Mouse (Mus musculus) heart, adult 2 months (tissue): ENCODE results near the gene Rab4b. TPM values are rescaled to one million over a fixed set of nuclear protein-coding genes. Genes with fewer than 3 reads are reported as not detected.

Experiments
- DNase-seq, 2 experiments: peaks; one replicate each; pipeline ENCODE4 v3.0.0; 2021
- H3K27ac ChIP-seq: fragments of 200-600 bp; 2 replicates; pipeline ENCODE4 v1.8.1; 2022
- H3K27me3 ChIP-seq: fragments of 200-500 bp; 2 replicates; pipeline ENCODE4 v1.6.1; 2012; ENCODE audit warnings: mild to moderate bottlenecking, low read length, inconsistent platforms, mixed read lengths; ENCODE audit not compliant: control insufficient read depth, insufficient read depth
- H3K36me3 ChIP-seq: fragments of 200-500 bp; 2 replicates; pipeline ENCODE4 v1.6.1; 2012; ENCODE audit warnings: low read length, inconsistent platforms; ENCODE audit not compliant: control insufficient read depth, insufficient read depth
- H3K4me1 ChIP-seq: fragments of 200-500 bp; 2 replicates; pipeline ENCODE4 v1.6.1; 2011; ENCODE audit warnings: low read length; ENCODE audit not compliant: control insufficient read depth, insufficient read depth
- H3K4me3 ChIP-seq: fragments of 200-600 bp; 2 replicates; pipeline ENCODE4 v1.8.1; 2022
- H3K79me2 ChIP-seq: fragments of 200-500 bp; replicated peaks from 2 replicates; pipeline ENCODE4 v1.6.1; 2012; ENCODE audit warnings: mild to moderate bottlenecking, inconsistent platforms, low read length, moderate library complexity, mixed read lengths; ENCODE audit not compliant: control insufficient read depth, insufficient read depth
- H3K9ac ChIP-seq: fragments of 200-500 bp; 2 replicates; pipeline ENCODE4 v1.6.1; 2012; ENCODE audit warnings: low read depth, mild to moderate bottlenecking, control low read depth, inconsistent platforms, low read length, mixed read lengths
- CTCF ChIP-seq: fragments of 200-600 bp; IDR thresholded peaks from 2 replicates; pipeline ENCODE4 v1.8.1; 2022; ENCODE audit warnings: antibody characterized with exemption, mild to moderate bottlenecking, moderate library complexity
- EP300 ChIP-seq: fragments of 200-500 bp; IDR thresholded peaks from 2 replicates; pipeline ENCODE4 v1.6.1; 2011; ENCODE audit warnings: low read depth, low read length, control low read depth; ENCODE audit not compliant: insufficient read depth
- POLR2A ChIP-seq: fragments of 200-500 bp; IDR thresholded peaks from 2 replicates; pipeline ENCODE4 v1.6.1; 2011; ENCODE audit warnings: mild to moderate bottlenecking, low read depth, low read length, control low read depth; ENCODE audit not compliant: insufficient read depth
- WGBS: fragments of 180-500 bp; shearing (Covaris S2); methylation state at CpG from one replicate; pipeline ENCODE4 v1.1.7; 2018; 5-methylcytosine and 5-hydroxymethylcytosine counted together
- intact Hi-C: fragments of 180-260 bp; cut with DNase I; formaldehyde crosslinking; loops from one replicate; pipeline ENCODE4 v1.15.1; 2025
- polyA plus RNA-seq: library from polyadenylated mRNA; depleted of rRNA; stranded (reverse); fragments of >200 nt; gene quantifications from 2 replicates; pipeline ENCODE4 v1.2.3, GENCODE M21; 2012
- total RNA-seq, 2 experiments: library from RNA; stranded (reverse); gene quantifications; 2 replicates each; pipeline ENCODE4 v1.2.3; 2021

The Rab4b gene
- total and polyA plus RNA-seq, 3 experiments = 11.0 to 23.1 (median 11.0) TPM

- intact Hi-C loops = loop anchor here (2.0 kb wide), 1 partner anchor 14 kb away; the partner anchor contains the start of gene BC024978
- H3K27me3 ChIP-seq = no peaks in the 10 kb centered on the region
- H3K27ac ChIP-seq = peak within 1 kb of the TSS; percentile 74; the same call in 1 of the 2 replicates
- DNase-seq = no peak
- TF ChIP-seq CTCF (no peak), EP300 (no peak), POLR2A (no peak)
- H3K4me3 ChIP-seq = no peak within 1 kb of the TSS
- peaks cover 4% of the 10 kb centered on the region; the same call in 1 of the 2 replicates for H3K4me1 ChIP-seq
- H3K36me3 ChIP-seq = no peaks in the 10 kb centered on the region
- no peak within 1 kb of the TSS for H3K9ac ChIP-seq
- 63% methylated on average over 14 of the region's 14 CpGs for WGBS
- H3K79me2 ChIP-seq = no peaks in the 10 kb centered on the region
These were observed 2.4 kb upstream of the Rab4b start, which contains the start of the genes Gm21983 and Mia for GRCm38 (mm10) chr7:27180837-27181695. TSS of gene Gm21983 (minus strand) at chr7:27181086. TSS of gene Mia (minus strand) at chr7:27181157.

DNA sequence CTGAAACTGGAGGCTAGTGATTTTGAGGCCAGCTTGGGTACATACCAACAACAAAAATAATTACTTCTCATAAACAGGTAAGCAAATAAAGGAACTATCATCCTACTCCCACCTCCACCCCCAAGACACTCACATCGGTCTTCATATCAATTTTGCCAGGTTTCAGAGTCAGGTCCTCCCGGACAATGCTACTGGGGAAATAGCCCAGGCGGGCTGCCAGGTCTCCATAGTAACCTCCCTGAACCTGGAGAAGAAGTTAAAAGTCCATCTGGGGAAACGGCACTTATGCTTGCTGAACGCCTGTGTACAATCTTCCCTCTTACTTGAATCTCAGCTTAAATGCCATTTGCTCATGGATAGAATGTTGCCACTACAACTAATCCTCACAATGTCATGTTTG lies 1.3 kb upstream of the Rab4b start:
- Histone ChIP-seq H3K79me2 (no peaks in the 10 kb centered on the region), H3K9ac (no peak overlapping the region), H3K4me1 (peaks cover 4% of the 10 kb centered on the region; the same call in 1 of the 2 replicates), H3K4me3 (no peak overlapping the region), H3K27me3 (no peaks in the 10 kb centered on the region), H3K27ac (peak overlapping the region; percentile 74; the same call in 1 of the 2 replicates), H3K36me3 (no peaks in the 10 kb centered on the region)
- no peak for TF ChIP-seq EP300
- no peak for TF ChIP-seq CTCF
- no peak for TF ChIP-seq POLR2A
- intact Hi-C loops = loop anchor here (2.0 kb wide), 1 partner anchor 15 kb away; the partner anchor contains the start of gene BC024978
- peak; percentile 72 to 74 for DNase-seq
- 26% methylated on average over 5 of the region's 5 CpGs for WGBS

GRCm38 (mm10) chr7:27179217-27179918 lies 672 bp upstream of the Rab4b start:
- TF ChIP-seq CTCF (no peak), POLR2A (no peak), EP300 (no peak)
- H3K4me3 ChIP-seq = peak overlapping the region; percentile 94
- peak overlapping the region; percentile 74 for H3K27ac ChIP-seq
- no peaks in the 10 kb centered on the region for H3K36me3 ChIP-seq
- intact Hi-C loops = loop anchor here (2.0 kb wide), 1 partner anchor 19 kb away; no protein-coding TSS in a partner anchor
- H3K9ac ChIP-seq = no peak overlapping the region; the same call in 1 of the 2 replicates
- H3K79me2 ChIP-seq = no peaks in the 10 kb centered on the region
- peaks cover 4% of the 10 kb centered on the region; the same call in 1 of the 2 replicates for H3K4me1 ChIP-seq
- DNase-seq = no peak
- H3K27me3 ChIP-seq = no peaks in the 10 kb centered on the region
- WGBS = 42% methylated on average over 16 of the region's 16 CpGs

DNA sequence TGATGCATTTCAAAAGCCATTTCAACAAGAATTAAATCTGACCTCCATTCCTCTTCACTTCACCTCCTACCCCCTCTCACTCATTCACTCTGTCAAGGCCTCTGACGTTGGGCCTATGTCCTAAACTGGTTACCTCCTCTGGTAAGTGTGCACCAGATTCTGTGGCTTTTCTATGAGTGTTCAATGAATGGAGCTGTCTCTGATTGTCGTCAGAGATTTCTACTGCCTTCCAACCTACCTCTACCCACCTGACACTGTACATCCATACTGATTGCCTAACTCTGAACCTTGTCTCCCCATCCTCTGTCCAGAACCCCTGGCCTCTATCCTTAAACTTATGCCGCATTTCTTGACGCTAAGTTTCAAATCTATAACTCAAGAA lies 763 bp downstream of the Rab4b start:
- intact Hi-C loops = loop anchor here (2.0 kb wide), 1 partner anchor 17 kb away; no protein-coding TSS in a partner anchor
- WGBS = 18% methylated on average over 4 of the region's 4 CpGs

DNA sequence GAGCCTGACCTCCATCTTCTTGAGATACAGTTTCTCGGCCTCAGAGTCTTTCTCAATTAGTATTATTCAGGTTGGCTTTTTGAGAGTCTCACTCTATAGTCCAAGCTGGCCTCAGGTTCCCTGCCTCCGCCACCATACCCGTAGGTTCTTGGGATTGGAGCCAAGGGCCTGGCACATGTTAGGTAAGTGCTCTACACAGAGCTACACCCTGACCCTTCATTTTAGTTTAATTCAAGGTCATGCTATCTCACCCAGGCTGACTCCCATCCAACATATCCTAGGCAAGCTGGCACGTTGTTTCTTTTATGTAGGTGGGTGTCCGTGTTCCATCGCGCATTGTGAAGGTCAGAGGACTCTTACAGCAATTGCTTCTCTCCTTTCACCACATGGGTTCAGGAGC lies 3.8 kb downstream of the Rab4b start:
- Histone ChIP-seq H3K36me3 (no peaks in the 10 kb centered on the region), H3K27me3 (no peaks in the 10 kb centered on the region), H3K4me3 (no peak overlapping the region), H3K4me1 (no peaks in the 10 kb centered on the region), H3K27ac (no peak overlapping the region), H3K9ac (no peak overlapping the region), H3K79me2 (no peaks in the 10 kb centered on the region)
- intact Hi-C loops = no loop called here
- WGBS = 82% methylated on average over 7 of the region's 7 CpGs
- DNase-seq = no peak
- TF ChIP-seq EP300 (no peak), POLR2A (no peak), CTCF (no peak)

More for the DNA sequence above, 763 bp downstream of the Rab4b start:
- no peak for TF ChIP-seq CTCF
- no peak for TF ChIP-seq EP300
- no peak for TF ChIP-seq POLR2A
- Histone ChIP-seq H3K4me3 (peak overlapping the region; percentile 94), H3K27ac (peak overlapping the region; percentile 98), H3K27me3 (no peaks in the 10 kb centered on the region), H3K79me2 (no peaks in the 10 kb centered on the region), H3K36me3 (no peaks in the 10 kb centered on the region), H3K9ac (peak overlapping the region; percentile 58), H3K4me1 (peaks cover 4% of the 10 kb centered on the region; the same call in 1 of the 2 replicates)
- DNase-seq = no peak
